Mouse (Mus musculus) C2C12 (cell line): ENCODE measurements around the gene Aak1.

ENCODE experiments used
- CEBPB ChIP-seq: IDR thresholded peaks from one replicate; pipeline ENCODE4 v1.6.1; 2011; ENCODE audit warnings: low read depth, mild to moderate bottlenecking, control low read depth, moderate library complexity
- CTCF ChIP-seq: IDR thresholded peaks from one replicate; pipeline ENCODE4 v1.5.1; 2011; ENCODE audit not compliant: control insufficient read depth, insufficient read depth, insufficient read length
- FOSL1 ChIP-seq: IDR thresholded peaks from one replicate; pipeline ENCODE4 v1.8.0; 2011; ENCODE audit warnings: mild to moderate bottlenecking, low read length; ENCODE audit not compliant: poor library complexity, insufficient read depth, severe bottlenecking
- MAX ChIP-seq: IDR thresholded peaks from one replicate; pipeline ENCODE4 v1.6.1; 2011; ENCODE audit warnings: mild to moderate bottlenecking, control low read depth
- MYOD1 ChIP-seq: IDR thresholded peaks from one replicate; pipeline ENCODE4 v1.6.1; 2011; ENCODE audit warnings: low read depth; ENCODE audit not compliant: control insufficient read depth, insufficient read length
- MYOG ChIP-seq: IDR thresholded peaks from one replicate; pipeline ENCODE4 v1.6.1; 2011; ENCODE audit not compliant: control insufficient read depth, insufficient read length; ENCODE audit errors: extremely low read depth
- USF1 ChIP-seq: IDR thresholded peaks from one replicate; pipeline ENCODE4 v1.6.1; 2011; ENCODE audit warnings: low read depth, mild to moderate bottlenecking, control low read depth, moderate library complexity

DNA sequence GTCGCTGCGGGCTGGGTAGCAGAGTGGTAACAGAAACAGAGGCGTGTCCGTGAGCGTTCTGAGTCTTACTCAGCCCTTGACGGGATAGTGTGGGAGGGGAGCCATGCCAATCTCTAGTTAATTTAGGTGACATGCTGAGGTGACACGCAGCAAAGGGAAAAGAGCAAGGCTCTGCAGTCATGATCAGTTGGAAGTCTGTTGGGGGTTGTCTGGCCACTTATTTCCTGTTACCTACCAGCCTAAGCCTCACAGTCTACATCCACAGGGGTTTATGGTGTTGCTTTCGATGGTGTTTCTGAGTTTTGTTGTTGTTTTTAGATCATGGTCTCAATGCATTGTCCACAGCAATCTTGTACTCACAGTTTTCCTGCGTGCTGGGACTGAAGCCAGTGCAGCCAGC lies 21.0 kb downstream of the Aak1 start:
- TF ChIP-seq CEBPB (no peak), MAX (no peak), CTCF (no peak), MYOD1 (no peak), MYOG (no peak), USF1 (no peak), FOSL1 (no peak)
